Mouse (Mus musculus): ENCODE measurements around the gene Wfdc11.
"Not testable (repeated sequence)": the region's sequence is repeated elsewhere in the genome, so short reads cannot be mapped to it uniquely, and the experiment has no call there.

The Wfdc11 gene

DNA sequence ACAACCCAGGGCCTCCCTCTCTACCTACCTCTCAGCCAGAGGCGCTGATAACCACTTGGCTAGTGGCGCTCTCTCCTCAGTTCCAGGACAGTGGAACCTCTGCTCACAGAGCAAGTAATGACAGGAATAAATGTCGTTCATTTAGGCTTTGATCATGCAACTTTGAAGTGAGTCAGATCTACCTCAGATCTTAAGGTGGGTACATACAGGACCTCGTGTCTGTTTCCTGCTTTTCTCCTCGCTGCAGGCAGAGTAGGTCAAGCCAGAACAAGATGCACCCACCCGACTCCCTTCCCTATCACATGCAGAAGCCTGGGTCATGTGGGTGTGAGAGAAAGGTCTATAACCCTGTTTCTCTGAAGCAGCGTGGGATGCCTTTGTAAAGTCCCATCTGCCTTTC is at the start of gene Wfdc11:
Gene Wfdc11, minus strand, starts transcription at position 101 of the 400 bp plus-strand sequence.
- DNase-seq (ENCODE audit: low spot score in 2 of 2) = peak; percentile 4 to 18

DNA sequence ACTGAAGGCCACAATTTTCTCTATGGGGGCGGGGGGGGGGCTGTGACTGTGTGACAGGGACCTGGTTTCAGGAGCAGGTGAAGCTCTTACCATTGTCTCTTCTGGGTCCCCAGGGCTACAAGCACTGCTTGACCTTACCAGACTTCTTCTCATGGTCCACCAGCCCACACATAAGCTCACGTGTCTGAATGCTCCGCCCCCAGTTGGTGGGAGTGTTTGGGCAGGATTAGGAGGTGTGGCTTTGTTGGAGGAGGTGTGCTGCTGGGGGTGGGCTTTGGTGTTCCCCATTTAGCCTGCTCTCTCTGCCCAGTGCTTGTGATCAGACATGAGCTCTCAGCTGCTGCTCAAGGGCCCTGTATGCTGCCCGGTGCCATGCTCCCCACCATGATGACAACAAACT is 49.4 kb upstream of the Wfdc11 start:
- DNase-seq (ENCODE audit: low spot score in 2 of 2) = no peak

DNA sequence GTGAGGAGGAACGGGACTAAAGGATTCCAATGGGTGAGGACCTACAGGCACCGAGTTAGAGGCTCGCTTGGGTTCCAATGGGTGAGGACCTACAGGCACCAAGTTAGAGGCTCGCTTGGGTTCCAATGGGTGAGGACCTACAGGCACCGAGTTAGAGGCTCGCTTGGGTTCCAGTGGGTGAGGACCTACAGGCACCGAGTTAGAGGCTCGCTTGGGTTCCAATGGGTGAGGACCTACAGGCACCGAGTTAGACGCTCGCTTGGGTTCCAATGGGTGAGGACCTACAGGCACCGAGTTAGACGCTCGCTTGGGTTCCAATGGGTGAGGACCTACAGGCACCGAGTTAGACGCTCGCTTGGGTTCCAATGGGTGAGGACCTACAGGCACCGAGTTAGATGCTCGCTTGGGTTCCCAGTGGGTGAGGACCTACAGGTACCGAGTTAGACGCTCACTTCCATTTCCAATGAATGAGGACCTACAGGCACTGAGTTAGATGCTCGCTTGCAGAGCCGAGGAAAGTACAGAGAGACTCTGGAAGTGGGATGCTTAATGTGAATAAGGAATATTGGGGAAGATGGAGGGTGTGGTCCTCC is 42.4 kb upstream of the Wfdc11 start:
- not testable (repeated sequence) for DNase-seq (ENCODE audit: low spot score in 2 of 2)

DNA sequence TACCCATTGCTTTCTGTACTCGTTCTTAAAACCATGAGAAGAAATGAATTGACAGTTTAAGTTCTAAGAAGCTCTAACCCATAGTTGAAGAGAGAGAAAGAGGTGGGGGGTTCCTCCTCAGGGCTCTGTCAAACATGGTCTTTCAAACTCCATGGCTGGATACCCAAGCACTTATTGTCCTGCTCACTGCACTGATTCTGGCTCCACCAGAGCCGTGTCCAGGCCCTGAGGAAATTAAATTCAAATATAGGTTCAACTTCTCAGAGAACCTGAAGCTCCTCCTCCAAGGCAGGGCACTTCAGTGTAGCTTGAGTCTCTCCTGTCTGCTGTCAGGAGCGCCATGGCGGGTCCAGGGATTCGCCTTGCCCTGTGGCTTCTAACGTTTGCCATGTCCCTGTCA is 41.1 kb upstream of the Wfdc11 start, which contains the start of gene Spint5:
Gene Spint5, plus strand, starts transcription at position 301 of the 400 bp plus-strand sequence.
- DNase-seq (ENCODE audit: low spot score in 2 of 2) = no peak

DNA sequence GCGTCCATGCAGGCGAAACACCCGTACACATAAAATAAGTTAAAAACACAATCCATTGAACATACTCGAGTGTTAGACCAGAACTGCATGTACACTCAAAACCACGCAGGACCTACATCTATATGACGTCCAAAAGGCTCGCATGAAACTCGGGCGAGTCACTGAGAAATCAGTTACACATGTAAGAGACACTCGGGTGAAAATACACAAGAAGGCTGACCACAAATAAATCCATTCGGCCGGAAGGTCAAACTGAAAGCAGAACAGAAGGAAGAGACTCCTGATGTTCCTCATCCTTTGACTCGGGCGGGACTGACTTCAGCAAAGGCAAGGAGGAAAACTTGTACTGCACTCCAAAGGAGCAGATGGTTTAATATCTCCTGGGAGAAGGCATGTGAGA is 32.1 kb upstream of the Wfdc11 start:
- DNase-seq (ENCODE audit: low spot score in 2 of 2) = no peak

DNA sequence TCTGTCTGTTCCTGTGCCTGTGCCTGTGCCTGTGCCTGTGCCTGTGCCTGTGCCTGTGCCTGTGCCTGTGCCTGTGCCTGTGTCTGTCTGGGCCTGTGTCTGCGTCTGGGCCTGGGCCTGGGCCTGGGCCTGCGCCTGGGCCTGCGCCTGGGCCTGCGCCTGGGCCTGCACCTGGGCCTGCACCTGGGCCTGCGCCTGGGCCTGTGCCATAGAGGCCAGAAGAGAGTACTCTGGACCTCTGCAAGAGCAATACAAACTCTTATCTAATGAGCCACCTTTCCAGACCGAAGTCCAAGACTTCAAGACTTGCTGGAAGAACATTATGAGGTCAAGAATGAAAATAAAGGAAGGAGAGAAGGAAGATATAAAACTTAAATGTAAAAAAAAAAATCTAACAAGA is 31.4 kb upstream of the Wfdc11 start:
- no peak for DNase-seq (ENCODE audit: low spot score in 2 of 2)

DNA sequence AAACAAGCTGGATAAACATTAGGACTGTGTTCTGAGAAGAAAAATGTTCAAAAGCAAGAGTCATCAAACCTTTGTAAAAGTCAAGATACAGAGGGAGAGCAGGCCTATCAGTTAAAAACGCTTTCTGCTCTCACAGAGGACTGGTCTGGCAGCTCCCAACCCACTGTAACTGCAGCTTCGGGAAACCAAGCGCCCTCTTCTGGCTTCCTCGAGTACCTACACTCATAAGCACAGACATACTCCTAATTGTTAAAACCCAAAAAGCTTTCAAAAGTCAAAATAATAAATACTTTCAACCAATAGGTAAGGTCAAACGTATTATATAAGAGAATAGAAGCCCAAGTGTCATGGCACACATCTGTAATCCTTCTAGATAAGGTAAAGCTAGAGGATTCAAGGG is 30.3 kb upstream of the Wfdc11 start:
- no peak for DNase-seq (ENCODE audit: low spot score in 2 of 2)

DNA sequence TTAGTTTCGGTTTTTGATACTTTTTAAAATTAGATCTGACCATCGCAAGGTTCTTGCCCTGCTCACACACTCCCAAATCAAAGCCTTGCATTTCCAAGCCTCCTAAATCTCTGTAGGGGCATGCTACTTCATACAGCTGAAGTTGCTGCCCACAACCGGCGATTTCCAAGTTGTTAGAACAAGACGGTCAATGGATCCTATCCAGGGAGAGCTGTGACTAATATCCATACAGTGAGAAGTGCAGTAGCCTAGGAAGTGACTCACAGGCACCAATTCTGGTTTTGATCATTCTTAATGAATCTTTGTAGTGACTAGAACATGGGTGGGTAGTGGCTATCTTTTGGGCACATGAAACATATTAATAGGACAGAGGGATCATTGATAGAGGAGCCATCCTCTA is 27.9 kb upstream of the Wfdc11 start:
- no peak for DNase-seq (ENCODE audit: low spot score in 2 of 2)

DNA sequence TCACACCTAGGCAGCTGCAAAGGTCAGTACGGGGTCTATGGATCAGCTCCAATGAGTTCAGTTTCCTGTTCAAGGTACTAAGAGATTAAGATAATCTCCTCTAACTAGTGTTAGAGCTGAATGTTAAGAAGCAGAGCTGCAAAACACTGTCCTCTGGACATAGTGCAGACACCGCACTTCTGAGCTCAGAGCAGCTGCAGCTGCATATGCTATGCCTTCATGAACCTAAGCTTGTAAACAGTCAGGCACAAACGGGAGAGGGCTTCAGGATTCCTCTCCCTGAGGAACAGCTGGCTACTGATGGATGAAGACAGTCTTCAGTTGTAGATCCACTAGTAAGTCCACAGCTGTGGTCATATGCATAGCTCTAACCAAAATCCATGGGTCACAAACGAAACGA is 27.1 kb upstream of the Wfdc11 start:
- no peak for DNase-seq (ENCODE audit: low spot score in 2 of 2)

DNA sequence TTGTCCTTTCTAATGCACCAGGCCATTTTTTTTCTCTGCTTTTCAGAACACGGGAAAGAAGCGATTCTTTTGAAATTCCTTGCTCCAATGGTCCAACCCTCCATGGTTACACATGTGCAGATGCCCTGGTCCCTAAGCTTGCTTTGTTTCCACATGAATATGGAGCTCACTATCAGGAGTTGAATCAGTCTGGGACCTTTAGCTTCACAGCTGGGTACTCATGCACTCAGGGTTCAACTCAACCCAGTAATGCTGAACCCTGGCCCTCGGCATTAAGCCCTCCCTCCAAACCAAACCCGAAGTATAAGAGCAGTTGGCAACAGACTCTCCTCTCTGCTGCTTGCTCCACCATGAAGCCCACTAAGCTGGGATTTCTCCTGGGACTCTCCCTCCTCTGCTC is 24.3 kb upstream of the Wfdc11 start, which contains the start of gene Spint4:
Gene Spint4, plus strand, starts transcription at position 301 of the 400 bp plus-strand sequence.
- DNase-seq (ENCODE audit: low spot score in 2 of 2) = no peak

DNA sequence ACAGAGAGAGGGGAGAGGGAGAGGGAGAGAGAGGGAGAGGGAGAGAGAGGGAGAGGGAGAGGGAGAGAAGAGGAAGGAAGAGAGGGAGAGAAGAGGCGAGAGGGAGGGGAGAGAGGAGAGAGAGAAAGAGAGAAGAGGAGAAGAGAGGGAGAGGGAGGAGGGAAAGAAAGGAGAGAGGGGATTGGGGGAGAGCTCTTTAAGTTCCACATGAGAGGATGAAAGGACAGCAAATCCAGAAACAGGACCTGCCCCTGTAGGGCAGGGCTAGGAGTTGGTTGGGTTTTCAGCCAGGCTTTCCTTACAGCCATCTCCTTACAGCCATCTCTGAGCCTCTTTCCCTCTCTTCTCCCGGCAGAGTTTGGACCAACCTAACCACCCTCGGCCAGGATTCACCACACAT is 10.9 kb upstream of the Wfdc11 start, which contains the start of gene Wfdc13:
Gene Wfdc13, plus strand, starts transcription at position 301 of the 400 bp plus-strand sequence.
- DNase-seq (ENCODE audit: low spot score in 2 of 2) = no peak

DNA sequence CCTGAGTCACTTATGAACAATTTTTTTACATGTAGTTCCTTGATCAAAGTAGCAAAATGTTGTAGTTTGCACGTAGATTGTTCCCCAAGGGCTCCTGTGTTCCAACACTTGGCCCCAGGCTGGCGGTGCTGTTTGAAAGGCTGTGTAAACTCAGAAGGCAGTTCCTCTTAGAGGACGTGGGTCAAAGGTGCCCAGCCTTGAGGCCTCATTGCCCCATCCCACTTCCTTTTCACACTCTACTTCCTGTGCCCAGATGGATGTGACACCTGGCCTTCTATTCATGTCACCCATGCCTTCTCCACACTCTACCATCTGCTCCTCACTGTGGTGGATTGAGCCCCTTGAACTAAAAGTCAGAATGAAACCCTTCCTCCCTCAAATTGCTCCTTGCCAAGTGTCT is 6.0 kb upstream of the Wfdc11 start:
- no peak for DNase-seq (ENCODE audit: low spot score in 2 of 2)

DNA sequence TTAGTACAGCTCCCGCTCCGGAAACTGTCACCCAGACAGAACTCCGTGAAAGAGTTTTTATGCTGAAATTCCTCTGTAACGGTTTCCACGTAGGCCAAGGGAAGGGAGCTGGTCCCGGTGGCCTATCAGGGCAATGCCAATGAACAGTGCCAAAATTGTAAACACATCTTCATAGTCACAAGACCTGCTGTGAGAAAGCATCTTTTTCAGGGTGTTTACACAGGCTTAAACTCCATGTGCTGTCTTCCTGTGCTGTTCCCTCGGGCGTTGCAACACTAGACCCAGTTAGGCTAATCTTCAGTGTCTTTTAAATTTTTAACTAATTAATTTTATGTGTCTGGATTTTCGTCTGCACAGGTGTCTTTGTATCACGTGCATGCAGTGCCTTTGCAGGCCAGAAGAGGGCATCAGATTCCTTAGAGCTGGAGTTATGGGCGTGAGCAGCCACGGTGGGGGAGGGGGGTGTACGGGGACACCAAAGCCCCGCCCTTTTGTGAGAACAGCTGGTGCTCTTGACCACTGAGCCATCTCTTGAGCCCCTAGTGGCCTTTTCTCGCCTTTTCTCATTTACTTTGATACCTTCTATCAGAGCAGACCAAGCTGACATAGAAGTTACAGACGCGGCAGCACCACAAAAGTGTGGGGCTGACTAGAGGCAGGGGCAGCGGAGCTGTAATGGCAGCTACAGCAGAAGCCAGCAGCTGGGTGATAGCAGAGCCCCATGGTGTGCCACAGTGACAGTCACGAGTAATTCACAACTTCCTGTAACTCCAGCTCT is 5.2 kb upstream of the Wfdc11 start:
- peak; percentile 55 to 60 for DNase-seq (ENCODE audit: low spot score in 2 of 2)

DNA sequence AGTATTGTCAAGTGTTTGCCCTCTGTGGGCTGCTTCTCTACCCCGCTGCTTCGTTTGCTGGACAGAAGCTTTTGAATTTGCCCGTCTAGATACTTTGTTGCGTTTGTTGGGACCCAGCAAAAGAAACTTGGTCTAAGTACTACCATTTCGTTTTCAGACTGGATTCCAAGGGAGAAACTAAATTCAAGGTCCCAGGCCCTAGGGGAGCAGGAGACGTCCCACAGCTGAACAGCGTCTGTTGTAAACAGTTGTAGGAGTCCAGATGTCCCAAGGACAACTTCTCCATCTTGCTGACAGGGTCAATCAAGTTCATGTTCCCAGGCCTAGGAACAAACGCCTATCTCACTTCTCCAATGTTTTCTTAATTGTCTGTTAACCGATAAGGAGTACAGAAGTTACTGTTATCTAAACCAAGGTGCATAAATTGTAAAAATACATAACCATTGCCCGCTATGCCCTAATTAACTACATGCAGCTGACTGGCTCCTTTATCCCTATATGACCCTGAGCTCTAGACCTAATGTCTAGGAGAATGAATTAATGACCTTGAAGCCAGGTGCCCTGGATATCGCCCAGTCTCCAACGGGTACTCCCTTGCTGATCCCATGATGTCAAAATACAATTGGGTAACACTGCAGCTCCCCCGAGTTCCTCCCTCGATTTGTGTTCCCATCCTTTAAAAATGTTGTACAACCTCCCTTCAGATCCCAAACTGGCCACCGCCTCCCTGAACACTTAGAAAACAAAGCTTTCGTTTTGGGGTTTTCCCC is 3.2 kb upstream of the Wfdc11 start:
- DNase-seq (ENCODE audit: low spot score in 2 of 2) = no peak

DNA sequence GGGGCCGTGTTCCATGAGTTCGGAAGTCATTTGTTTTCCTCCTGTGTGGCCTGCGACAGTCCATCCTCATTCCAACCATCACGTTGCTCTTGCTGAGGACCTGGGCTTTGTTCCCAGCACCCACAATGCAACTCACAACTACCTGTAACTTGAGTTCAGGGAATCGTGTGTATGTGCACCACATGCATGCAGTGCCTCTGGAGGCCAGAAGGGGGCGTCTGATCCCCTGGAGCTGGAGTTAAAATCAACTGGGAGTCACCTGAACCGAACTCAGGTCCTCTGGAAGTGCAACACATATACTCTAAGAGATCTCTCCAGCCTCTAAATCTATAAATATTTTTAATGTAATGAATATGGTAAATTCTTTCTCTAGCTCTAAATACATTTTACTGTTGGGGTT is 2.2 kb upstream of the Wfdc11 start:
- no peak for DNase-seq (ENCODE audit: low spot score in 2 of 2)

DNA sequence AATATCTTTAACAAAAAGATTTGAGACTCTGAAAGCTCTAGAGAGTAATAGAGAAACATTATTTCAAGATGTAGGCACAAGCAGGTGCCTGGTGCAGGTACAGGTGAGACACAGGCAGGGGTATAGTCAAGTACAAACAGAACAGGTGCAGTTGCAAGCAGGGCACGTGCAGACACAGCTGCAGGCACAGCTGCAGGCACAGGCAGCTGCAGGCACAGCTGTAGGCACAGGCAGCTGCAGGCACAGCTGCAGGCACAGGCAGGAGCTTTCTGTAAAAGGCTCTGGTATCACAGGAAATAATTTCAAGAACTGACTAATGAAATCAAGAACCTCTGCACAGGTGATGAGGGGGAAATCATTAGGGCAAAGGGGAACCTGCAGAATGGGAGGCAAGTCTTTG is 2.9 kb downstream of the Wfdc11 start:
- DNase-seq (ENCODE audit: low spot score in 2 of 2) = no peak

DNA sequence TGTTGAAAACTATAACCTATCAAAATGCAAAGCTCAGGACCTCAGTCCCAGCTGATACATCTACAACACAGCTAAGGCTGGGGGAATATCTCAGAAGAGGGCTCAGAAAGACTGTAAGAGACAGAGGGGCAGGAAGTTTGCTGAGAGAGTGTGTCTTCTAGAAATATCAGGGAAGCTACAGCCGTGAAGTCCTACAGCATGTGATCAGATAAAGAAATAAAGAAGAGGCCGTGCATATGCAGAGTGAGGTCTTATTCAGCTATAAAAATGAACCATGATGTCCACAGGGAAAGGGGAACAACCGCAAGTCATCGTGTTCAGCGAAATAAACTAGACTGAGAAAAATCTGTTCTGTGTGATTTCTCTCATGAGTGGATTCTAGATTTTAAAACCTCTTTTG is 3.6 kb downstream of the Wfdc11 start:
- DNase-seq (ENCODE audit: low spot score in 2 of 2) = no peak

DNA sequence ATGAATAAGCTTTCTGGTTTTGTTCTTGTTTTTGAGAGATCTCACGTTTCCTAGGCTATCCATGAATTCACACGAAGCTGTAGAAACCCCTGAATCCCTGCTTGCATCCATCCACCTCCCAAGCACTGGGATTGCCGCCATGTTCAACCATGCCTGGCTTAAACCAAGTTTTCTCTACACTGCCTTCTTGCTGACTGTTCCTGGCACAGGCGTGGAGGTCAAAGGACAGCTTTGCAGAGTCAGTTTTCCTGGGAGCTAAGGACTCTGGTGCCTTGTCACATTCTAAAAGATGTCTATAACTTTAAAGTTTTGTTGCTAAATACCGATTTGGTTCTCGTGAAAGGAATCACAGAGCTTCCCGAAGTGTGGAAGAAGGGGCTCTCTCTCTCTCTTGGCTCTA is 9.0 kb downstream of the Wfdc11 start:
- no peak for DNase-seq (ENCODE audit: low spot score in 2 of 2)

DNA sequence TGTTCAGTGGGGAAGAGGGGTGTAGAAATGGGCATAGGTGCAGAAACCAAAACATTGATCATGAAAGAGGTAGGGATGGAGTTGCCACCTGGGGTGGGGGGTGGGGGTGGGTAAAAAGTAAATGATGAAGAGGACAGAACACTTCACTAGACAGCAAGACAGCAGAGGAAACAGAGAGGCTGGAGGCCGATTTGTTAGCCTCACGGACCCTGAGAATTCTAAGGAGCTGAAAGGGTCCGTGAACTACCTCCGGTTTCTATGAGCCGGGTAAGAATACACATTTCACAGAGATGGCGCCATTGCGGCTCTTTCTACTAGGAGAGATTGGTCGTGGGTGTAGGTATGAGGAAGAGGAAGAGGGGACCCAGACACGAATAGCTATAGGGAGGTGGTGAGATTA is 17.4 kb downstream of the Wfdc11 start, which contains the start of gene Wfdc9:
Gene Wfdc9, minus strand, starts transcription at position 101 of the 400 bp plus-strand sequence.
- no peak for DNase-seq (ENCODE audit: low spot score in 2 of 2)

DNA sequence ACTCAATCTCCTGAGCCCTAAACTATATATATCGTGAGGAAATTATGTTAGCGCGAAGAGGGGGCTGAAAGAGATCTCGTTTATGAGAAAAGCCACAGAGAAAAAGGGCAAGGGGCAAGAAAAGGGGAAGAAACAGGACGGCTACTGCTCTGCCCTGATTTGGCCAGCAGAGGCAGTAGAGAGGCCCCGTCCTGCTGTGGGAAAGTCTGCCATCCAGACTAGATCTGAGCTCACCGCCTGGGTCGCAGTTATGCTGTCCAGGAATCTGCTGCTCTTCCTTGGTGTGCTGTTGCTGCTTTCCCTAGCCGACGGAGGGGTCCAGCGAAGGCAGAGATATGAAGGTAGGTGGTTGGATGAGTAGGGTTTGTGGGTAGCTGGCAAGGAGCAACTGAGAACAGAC is 18.0 kb downstream of the Wfdc11 start, which contains the start of gene Wfdc10:
Gene Wfdc10, plus strand, starts transcription at position 189 of the 400 bp plus-strand sequence.
- peak; percentile 29 to 36 for DNase-seq (ENCODE audit: low spot score in 2 of 2)

DNA sequence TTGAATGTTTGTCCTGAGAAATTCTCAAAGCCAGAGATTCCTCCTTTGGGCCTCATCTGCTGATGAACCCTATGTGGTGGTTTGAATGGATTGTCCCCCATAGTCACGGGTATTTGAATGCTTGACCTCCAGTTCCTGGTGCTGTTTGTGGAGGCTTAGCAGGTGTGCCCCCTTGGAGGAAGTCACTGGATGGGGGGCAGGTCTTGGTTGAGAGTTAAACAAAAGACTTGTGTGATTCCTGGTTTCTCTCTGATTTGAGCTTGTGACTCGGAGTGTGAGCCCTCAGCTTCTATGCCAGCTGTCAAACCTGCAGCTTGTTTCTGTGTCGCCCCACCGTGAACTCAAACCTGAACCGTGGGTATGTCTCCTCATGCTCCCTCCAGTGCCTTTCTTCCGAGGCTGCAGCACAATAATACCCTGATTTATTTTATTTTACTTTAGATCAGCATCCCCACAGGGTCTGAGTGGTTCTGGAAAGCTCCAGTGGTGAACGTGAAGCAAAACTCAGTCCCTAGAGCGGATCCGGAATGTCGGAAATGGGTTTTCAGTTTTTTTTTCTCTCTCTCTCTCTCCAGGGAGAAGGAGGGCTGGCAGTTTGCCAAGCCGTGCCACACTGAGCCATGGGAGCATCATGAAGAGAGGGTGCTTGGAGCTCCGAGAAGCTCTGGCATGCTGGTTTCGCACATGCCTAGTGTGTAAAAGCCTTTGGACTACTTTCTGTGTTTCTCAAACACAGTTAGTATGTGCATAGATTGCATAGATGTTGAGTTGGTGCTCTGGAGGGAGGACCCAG is 31.8 kb downstream of the Wfdc11 start:
- no peak for DNase-seq (ENCODE audit: low spot score in 2 of 2)

DNA sequence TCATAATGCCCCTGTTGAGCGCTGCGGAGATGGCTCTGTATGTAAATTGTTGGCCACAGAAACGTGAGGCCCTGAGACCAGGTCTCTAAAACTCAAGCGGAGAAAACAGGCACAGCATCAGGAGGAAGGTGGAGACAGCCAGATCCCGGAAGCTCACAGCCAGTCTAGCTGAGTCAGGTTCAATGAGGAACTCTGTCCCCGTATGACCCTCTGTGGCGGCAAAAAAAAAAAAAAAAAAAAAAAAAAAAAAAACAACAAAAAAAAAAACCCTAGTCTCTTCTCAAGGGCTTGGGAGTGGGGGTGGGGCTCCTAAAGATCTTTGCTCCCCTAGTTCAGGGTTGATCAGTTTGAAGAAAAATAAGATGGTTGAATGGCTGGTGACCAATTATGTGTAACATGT is 32.8 kb downstream of the Wfdc11 start:
- DNase-seq (ENCODE audit: low spot score in 2 of 2) = no peak

Measured in urinary bladder, postnatal 36 days (tissue).